Comparison of ENCODE assay signal across 21 mouse cellular contexts in genomic region chr2:153481108-153481860, GRCm38 (mm10). TPM values are rescaled to one million over a fixed set of nuclear protein-coding genes. Genes with fewer than 3 reads are reported as not detected.
DNase-seq lines count a peak whose midpoint lies in the region; ATAC-seq and TF ChIP-seq lines count a peak whose summit lies in the region.
"Had no signal": no experiment of that assay in that cellular context is flagged by ENCODE, and none has a peak within 500 bp of the region (broad histone marks: within the 10 kb centered on the region; RNA-seq: fewer than 3 reads in every experiment).

No protein-coding gene starts in this region.

- H3K4me1 ChIP-seq in forebrain, embryonic 14.5 days (ENCODE audit: control insufficient read depth, insufficient read depth, low read length) = peaks cover 33% of the 10 kb centered on the region
- peaks cover 34% of the 10 kb centered on the region for H3K4me1 ChIP-seq in forebrain, embryonic 15.5 days
- peaks cover 28 to 45% of the 10 kb centered on the region in 2 experiments for H3K4me1 ChIP-seq in liver, embryonic 14.5 days (replicated peaks; ENCODE audit: control insufficient read depth in 2 of 2, insufficient read depth in 2 of 2, low read length in 1 of 2)

- H3K9ac ChIP-seq in forebrain, embryonic 14.5 days (ENCODE audit: low read length) = no peak overlapping the region
- H3K9ac ChIP-seq in forebrain, embryonic 15.5 days (replicated peaks) = no peak overlapping the region
- no peak overlapping the region for H3K9ac ChIP-seq in liver, embryonic 14.5 days (replicated peaks)
- H3K9ac ChIP-seq: heart, embryonic 15.5 days; intestine, embryonic 15.5 days; lung, embryonic 14.5 days; midbrain, embryonic 12.5 days had no signal

- ATAC-seq in forebrain, embryonic 14.5 days = no peak
- no peak for ATAC-seq in forebrain, embryonic 15.5 days (replicated peaks)
- ATAC-seq in granulocyte monocyte progenitor cell, adult 5-6 weeks (replicated peaks; ENCODE audit: poor library complexity, severe bottlenecking) = peak; percentile 63
- ATAC-seq in liver, embryonic 14.5 days (ENCODE audit: insufficient read depth) = no peak
- ATAC-seq: activated CD4-positive, CD25-positive, alpha-beta regulatory T cell, adult 4 months; intestine, embryonic 15.5 days had no signal

- WGBS in forebrain, embryonic 14.5 days = 71% methylated on average over 7 of the region's 7 CpGs
- WGBS in forebrain, embryonic 15.5 days = 68% methylated on average over 7 of the region's 7 CpGs
- WGBS in liver, embryonic 14.5 days (ENCODE audit: insufficient replicate concordance) = 71% methylated on average over 7 of the region's 7 CpGs

- H3K27me3 ChIP-seq in forebrain, embryonic 14.5 days (replicated peaks; ENCODE audit: control insufficient read depth, insufficient read depth, low read length) = no peaks in the 10 kb centered on the region
- no peaks in the 10 kb centered on the region for H3K27me3 ChIP-seq in forebrain, embryonic 15.5 days
- no peaks in the 10 kb centered on the region for H3K27me3 ChIP-seq in liver, embryonic 14.5 days (ENCODE audit: control insufficient read depth, insufficient read depth, low read length)
- H3K27me3 ChIP-seq: heart, embryonic 15.5 days; intestine, embryonic 15.5 days had no signal

- intact Hi-C loops in left cerebral cortex, adult 2 months (cut with DNase I) = no loop called here
- intact Hi-C loops in left cerebral cortex, postnatal 36 days (cut with DNase I) = no loop called here

- no peak for DNase-seq in forebrain, embryonic 14.5 days (ENCODE audit: low spot score)
- no peak for DNase-seq in left cerebral cortex, adult 2 months (ENCODE audit: extremely low spot score in 1 of 2, low spot score in 2 of 2)
- no peak for DNase-seq in left cerebral cortex, postnatal 36 days (ENCODE audit: low spot score in 2 of 2)
- no peak for DNase-seq in liver, embryonic 14.5 days (ENCODE audit: low read depth in 3 of 3, low spot score in 3 of 3)
- DNase-seq in ovary, postnatal 10 days (ENCODE audit: low spot score) = no peak
- DNase-seq in spleen, adult 18-20 months = no peak
- DNase-seq: gastrocnemius, postnatal 14 days; lung, embryonic 14.5 days; right cerebral cortex, postnatal 25 days; thymus, postnatal 4 days had no signal

- no peak for TF ChIP-seq CTCF in left cerebral cortex, adult 2 months (IDR thresholded peaks at IDR 0.05)
- no peak for TF ChIP-seq CTCF in liver, embryonic 14.5 days (IDR thresholded peaks at IDR 0.05; ENCODE audit: low read depth)

- peak overlapping the region; percentile 30; the same call in 1 of the 2 replicates for H3K27ac ChIP-seq in forebrain, embryonic 14.5 days (ENCODE audit: low read depth, low read length)
- H3K27ac ChIP-seq in forebrain, embryonic 15.5 days (replicated peaks) = no peak overlapping the region
- H3K27ac ChIP-seq in left cerebral cortex, adult 2 months = peak overlapping the region; percentile 59; the same call in 1 of the 2 replicates
- peak overlapping the region; percentile 29; the same call in 1 of the 2 replicates for H3K27ac ChIP-seq in liver, embryonic 14.5 days
- H3K27ac ChIP-seq: heart, embryonic 15.5 days; intestine, embryonic 15.5 days; midbrain, embryonic 12.5 days had no signal

- no peak for TF ChIP-seq EP300 in liver, embryonic 14.5 days (IDR thresholded peaks at IDR 0.05; ENCODE audit: low read depth)

- H3K4me2 ChIP-seq in forebrain, embryonic 14.5 days (ENCODE audit: low read length) = no peak overlapping the region
- H3K4me2 ChIP-seq in forebrain, embryonic 15.5 days (replicated peaks) = no peak overlapping the region
- H3K4me2 ChIP-seq in liver, embryonic 14.5 days (ENCODE audit: low read depth) = no peak overlapping the region
- H3K4me2 ChIP-seq: heart, embryonic 15.5 days; intestine, embryonic 15.5 days; lung, embryonic 14.5 days; midbrain, embryonic 12.5 days had no signal

- no peaks in the 10 kb centered on the region for H3K9me3 ChIP-seq in forebrain, embryonic 14.5 days (replicated peaks; ENCODE audit: control insufficient read depth, low read length)
- no peaks in the 10 kb centered on the region for H3K9me3 ChIP-seq in forebrain, embryonic 15.5 days
- H3K9me3 ChIP-seq in liver, embryonic 14.5 days (ENCODE audit: control insufficient read depth, low read length) = no peaks in the 10 kb centered on the region
- H3K9me3 ChIP-seq: heart, embryonic 15.5 days; intestine, embryonic 15.5 days; midbrain, embryonic 12.5 days had no signal

- H3K36me3 ChIP-seq in forebrain, embryonic 14.5 days (ENCODE audit: control insufficient read depth, insufficient read depth, low read length) = no peaks in the 10 kb centered on the region
- no peaks in the 10 kb centered on the region for H3K36me3 ChIP-seq in forebrain, embryonic 15.5 days
- peaks cover 3% of the 10 kb centered on the region; the same call in 1 of the 2 replicates for H3K36me3 ChIP-seq in liver, embryonic 14.5 days (replicated peaks; ENCODE audit: control insufficient read depth, insufficient read depth, low read depth)
- H3K36me3 ChIP-seq: heart, embryonic 15.5 days; intestine, embryonic 15.5 days; midbrain, embryonic 12.5 days had no signal

- no peak overlapping the region for H3K4me3 ChIP-seq in forebrain, embryonic 14.5 days (ENCODE audit: low read depth, low read length)
- H3K4me3 ChIP-seq in forebrain, embryonic 15.5 days = no peak overlapping the region
- no peak overlapping the region for H3K4me3 ChIP-seq in left cerebral cortex, adult 2 months
- H3K4me3 ChIP-seq in liver, embryonic 14.5 days (ENCODE audit: insufficient read depth in 1 of 2, low read depth in 2 of 2, low read length in 2 of 2) = no peak overlapping the region
- H3K4me3 ChIP-seq: erythroblast, embryonic 14.5 days; heart, embryonic 15.5 days; intestine, embryonic 15.5 days; midbrain, embryonic 12.5 days had no signal

RNA-seq across cellular contexts. Expression of gene 4930404H24Rik, which starts 11.3 kb away (rescaled TPM):
- polyA plus RNA-seq in forebrain, embryonic 14.5 days (2014; fragmentation: Nextera tagmentation; extraction: Ambion mirVana) = not detected in 2 replicates
- polyA plus RNA-seq in forebrain, embryonic 15.5 days (2015; fragmentation: Nextera tagmentation; extraction: Ambion mirVana) = not detected in 2 replicates
- not detected for total RNA-seq in left cerebral cortex, adult 2 months (2021)
- not detected for total RNA-seq in left cerebral cortex, postnatal 36 days (2021)
- not detected in 2 replicates for total RNA-seq in granulocyte monocyte progenitor cell, adult 5-6 weeks (2014; fragmentation: Nextera tagmentation)
- total RNA-seq in granulocyte monocyte progenitor cell, adult 5-6 weeks (2017) = not detected in 2 replicates
- not detected in 2 replicates for polyA plus RNA-seq in liver, embryonic 14.5 days (2012; rRNA removed)
- not detected in 2 replicates for polyA plus RNA-seq in liver, embryonic 14.5 days (2014; fragmentation: Nextera tagmentation; extraction: Ambion mirVana)
- total RNA-seq: gastrocnemius, postnatal 14 days; MEL; neutrophil, adult 5-6 weeks had no signal
- polyA plus RNA-seq: activated CD4-positive, CD25-positive, alpha-beta regulatory T cell, adult 4 months; C2C12; erythroblast, embryonic 14.5 days; heart, embryonic 15.5 days; intestine, embryonic 15.5 days; lung, embryonic 14.5 days; midbrain, embryonic 12.5 days; stomach, embryonic 16.5 days had no signal

RNA-seq across cellular contexts. Expression of gene Nol4l, which starts 48.5 kb away (rescaled TPM):
- polyA plus RNA-seq in forebrain, embryonic 14.5 days (2014; fragmentation: Nextera tagmentation; extraction: Ambion mirVana) = 31.4 and 42.0 TPM in 2 replicates
- 44.1 and 44.8 TPM in 2 replicates for polyA plus RNA-seq in forebrain, embryonic 15.5 days (2015; fragmentation: Nextera tagmentation; extraction: Ambion mirVana)
- total RNA-seq in left cerebral cortex, adult 2 months (2021) = 10 to 100 TPM; 45.0 to 51.3 TPM
- 10 to 100 TPM; 46.4 to 50.2 TPM for total RNA-seq in left cerebral cortex, postnatal 36 days (2021)
- total RNA-seq in granulocyte monocyte progenitor cell, adult 5-6 weeks (2014; fragmentation: Nextera tagmentation) = 4.7 and 7.4 TPM in 2 replicates
- total RNA-seq in granulocyte monocyte progenitor cell, adult 5-6 weeks (2017) = 0.72 and 0.86 TPM in 2 replicates
- polyA plus RNA-seq in liver, embryonic 14.5 days (2012; rRNA removed) = 5.7 and 6.0 TPM in 2 replicates
- 3.7 and 4.4 TPM in 2 replicates for polyA plus RNA-seq in liver, embryonic 14.5 days (2014; fragmentation: Nextera tagmentation; extraction: Ambion mirVana)

Comparison
In these comparisons a context has a peak if more than half of its experiments do, and no peak if none do; other contexts are left out.
1. RNA of gene Nol4l, which starts 48.5 kb away (total RNA-seq): 45.0 to 51.3 TPM in left cerebral cortex, adult 2 months and 46.4 to 50.2 TPM in left cerebral cortex, postnatal 36 days; 0.72 to 7.4 TPM in granulocyte monocyte progenitor cell, adult 5-6 weeks; every median in the first group is over 4 times any median in the second.